Mouse (Mus musculus) lung, embryonic 14.5 days (tissue): Measurements from ENCODE around the gene Pmel. TPM values are rescaled to one million over a fixed set of nuclear protein-coding genes. Genes with fewer than 3 reads are reported as not detected.
A peak's percentile ranks its signal among the peaks of the same experiment; 100 is the strongest.

Experiments used
- ATAC-seq: fragments of 200-750 bp; cut with Nextera tagmentation; 2 replicates; pipeline ENCODE4 v1.8.0; 2017; ENCODE audit warnings: mild to moderate bottlenecking, moderate TSS enrichment, moderate library complexity; ENCODE audit not compliant: insufficient read depth
- DNase-seq: peaks from one replicate; pipeline ENCODE4 v3.0.0-alpha.2; 2015
- H3K27ac ChIP-seq: fragments of 300-500 bp; sonication (generic); 2 replicates; pipeline ENCODE4 v1.5.1; 2014; ENCODE audit warnings: low read depth, mild to moderate bottlenecking, moderate library complexity
- H3K27me3 ChIP-seq: fragments of 300-500 bp; sonication (generic); 2 replicates; pipeline ENCODE4 v1.6.1; 2014; ENCODE audit warnings: low read length, control low read depth; ENCODE audit not compliant: insufficient read depth
- H3K36me3 ChIP-seq: fragments of 300-500 bp; sonication (generic); 2 replicates; pipeline ENCODE4 v1.6.1; 2014; ENCODE audit warnings: control low read depth; ENCODE audit not compliant: insufficient read depth
- H3K4me1 ChIP-seq: fragments of 300-500 bp; sonication (generic); 2 replicates; pipeline ENCODE4 v1.6.1; 2014; ENCODE audit warnings: antibody characterized with exemption, control low read depth; ENCODE audit not compliant: insufficient read depth
- H3K4me2 ChIP-seq: fragments of 300-500 bp; sonication (generic); 2 replicates; pipeline ENCODE4 v1.6.1; 2014; ENCODE audit warnings: mild to moderate bottlenecking
- H3K4me3 ChIP-seq: fragments of 300-500 bp; sonication (generic); 2 replicates; pipeline ENCODE4 v1.5.1; 2014; ENCODE audit warnings: low read depth, low read length
- H3K9ac ChIP-seq: fragments of 300-500 bp; sonication (generic); 2 replicates; pipeline ENCODE4 v1.6.1; 2014
- H3K9me3 ChIP-seq: fragments of 300-500 bp; sonication (generic); 2 replicates; pipeline ENCODE4 v1.6.1; 2016; ENCODE audit warnings: low read depth, low read length, control low read depth
- CTCF ChIP-seq: IDR thresholded peaks from 2 replicates; pipeline ENCODE4 v1.5.1; 2016; ENCODE audit warnings: antibody characterized with exemption, low read depth
- WGBS: fragments of 180-500 bp; shearing (Covaris S2); extraction: QIAGEN DNeasy Blood & Tissue Kit; methylation state at CpG from one replicate; pipeline ENCODE4 v1.1.7; 2014; 5-methylcytosine and 5-hydroxymethylcytosine counted together
- polyA plus RNA-seq: library from polyadenylated mRNA; unstranded; fragments of >200 nt; fragmentation: Nextera tagmentation; extraction: Ambion mirVana; gene quantifications from 2 replicates; pipeline ENCODE4 v1.2.1, GENCODE M21; 2014

Gene Pmel
- polyA plus RNA-seq, 1 experiment from 2014 or later = 1.4 TPM

DNA sequence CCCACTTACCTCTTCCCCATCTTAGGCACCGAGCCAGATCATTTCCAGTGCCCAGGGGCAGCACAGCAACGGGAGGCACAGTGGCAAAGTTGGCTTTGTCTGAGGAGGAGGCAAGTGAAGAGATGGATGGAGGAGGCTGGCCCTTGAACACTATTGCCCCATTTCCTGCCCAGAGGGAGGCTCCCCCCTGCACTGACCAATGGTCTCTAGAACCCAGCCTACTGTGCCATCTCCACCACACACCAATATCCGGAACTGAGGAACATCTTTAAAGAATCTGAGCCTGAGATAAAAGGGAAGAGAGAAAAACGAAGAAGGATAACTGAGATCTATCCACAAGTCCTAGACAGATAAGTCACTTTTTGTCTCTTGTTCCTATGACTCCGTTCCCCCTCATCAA lies 24.1 kb downstream of the Pmel start:
- no peak overlapping the region for H3K27ac ChIP-seq
- H3K4me2 ChIP-seq = no peak overlapping the region
- no peaks in the 10 kb centered on the region for H3K9me3 ChIP-seq
- 78% methylated on average over 5 of the region's 5 CpGs for WGBS
- no peaks in the 10 kb centered on the region for H3K27me3 ChIP-seq
- no peak for DNase-seq
- TF ChIP-seq CTCF = no peak
- H3K36me3 ChIP-seq = no peaks in the 10 kb centered on the region
- H3K9ac ChIP-seq = no peak overlapping the region
- H3K4me1 ChIP-seq = no peaks in the 10 kb centered on the region
- no peak overlapping the region for H3K4me3 ChIP-seq
- no peak for ATAC-seq

DNA sequence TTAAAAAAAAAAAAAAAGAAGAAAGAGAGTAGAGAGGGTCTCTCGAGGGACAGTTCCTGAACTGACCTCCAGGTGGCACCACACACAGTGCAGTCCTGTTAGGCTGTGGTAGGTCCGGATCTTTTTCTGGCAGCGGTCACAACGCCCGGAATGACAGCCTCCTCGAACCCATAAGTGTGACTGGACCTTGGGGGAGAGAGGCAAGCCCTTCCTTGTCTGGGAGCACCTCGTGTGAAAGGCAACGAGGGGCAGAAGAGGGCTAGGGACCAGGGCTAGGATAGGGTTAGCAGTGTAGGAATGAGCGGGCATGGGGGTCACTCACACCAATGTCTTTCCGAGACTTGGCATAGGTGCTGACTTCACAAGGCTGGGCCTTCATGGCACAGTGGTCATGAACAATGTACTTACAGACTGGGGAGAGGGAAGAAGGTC lies 27.0 kb downstream of the Pmel start:
- peak; percentile 88 for TF ChIP-seq CTCF
- 19% methylated on average over 10 of the region's 10 CpGs for WGBS
- no peak overlapping the region for H3K4me3 ChIP-seq
- no peaks in the 10 kb centered on the region for H3K9me3 ChIP-seq
- ATAC-seq (peak; percentile 74), DNase-seq (peak; percentile 92)
- H3K4me2 ChIP-seq = 0 out of 2 replicates have a peak overlapping the region, but pooled peaks have one; percentile 20
- no peak overlapping the region for H3K9ac ChIP-seq
- H3K36me3 ChIP-seq = no peaks in the 10 kb centered on the region
- H3K27me3 ChIP-seq = no peaks in the 10 kb centered on the region
- no peaks in the 10 kb centered on the region for H3K4me1 ChIP-seq
- no peak overlapping the region for H3K27ac ChIP-seq

DNA sequence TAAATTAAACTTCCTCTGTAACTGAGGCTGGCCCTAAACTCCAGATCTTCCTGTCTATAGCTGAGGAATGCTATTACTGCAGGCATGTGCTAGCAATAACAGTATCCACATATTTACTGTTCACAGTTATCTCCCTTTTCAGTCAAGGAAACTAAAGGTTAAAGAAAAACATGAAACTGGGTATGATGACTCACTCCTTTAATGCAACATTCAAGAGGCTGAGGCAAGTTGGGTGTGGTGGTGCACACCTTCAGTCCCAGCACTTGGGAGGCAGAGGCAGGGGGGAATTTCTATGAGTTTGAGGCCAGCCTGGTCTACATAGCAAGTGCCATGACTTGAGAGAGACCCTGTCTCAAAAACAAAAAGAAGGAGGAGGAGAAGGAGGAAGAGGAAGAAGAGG lies 28.0 kb downstream of the Pmel start:
- no peaks in the 10 kb centered on the region for H3K4me1 ChIP-seq
- no peak for ATAC-seq
- no peaks in the 10 kb centered on the region for H3K36me3 ChIP-seq
- no peaks in the 10 kb centered on the region for H3K27me3 ChIP-seq
- no peaks in the 10 kb centered on the region for H3K9me3 ChIP-seq
- no peak for DNase-seq
- no peak overlapping the region for H3K9ac ChIP-seq
- H3K4me2 ChIP-seq = no peak overlapping the region
- no peak for TF ChIP-seq CTCF
- no peak overlapping the region for H3K27ac ChIP-seq
- H3K4me3 ChIP-seq = no peak overlapping the region

DNA sequence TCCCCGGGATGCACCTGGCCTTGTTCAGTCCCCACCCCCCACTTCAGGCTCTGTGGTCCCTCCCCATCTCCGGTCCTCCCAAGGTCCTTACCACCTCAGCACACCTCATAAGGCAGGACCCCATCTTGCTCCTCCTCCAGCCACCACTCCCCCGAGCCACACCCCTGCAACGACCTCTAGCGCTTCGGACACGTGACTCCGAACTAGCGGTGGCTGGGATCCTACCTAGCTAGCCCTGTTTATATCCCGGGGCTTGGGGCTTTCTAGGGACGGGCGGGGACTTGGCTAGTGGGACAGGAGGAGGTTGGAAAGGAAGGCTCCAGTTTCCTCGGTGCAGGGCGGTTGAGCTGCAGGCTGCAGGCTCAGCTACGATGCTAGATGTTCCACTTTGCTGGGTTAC lies 33.4 kb downstream of the Pmel start:
- no peak overlapping the region for H3K9ac ChIP-seq

DNA sequence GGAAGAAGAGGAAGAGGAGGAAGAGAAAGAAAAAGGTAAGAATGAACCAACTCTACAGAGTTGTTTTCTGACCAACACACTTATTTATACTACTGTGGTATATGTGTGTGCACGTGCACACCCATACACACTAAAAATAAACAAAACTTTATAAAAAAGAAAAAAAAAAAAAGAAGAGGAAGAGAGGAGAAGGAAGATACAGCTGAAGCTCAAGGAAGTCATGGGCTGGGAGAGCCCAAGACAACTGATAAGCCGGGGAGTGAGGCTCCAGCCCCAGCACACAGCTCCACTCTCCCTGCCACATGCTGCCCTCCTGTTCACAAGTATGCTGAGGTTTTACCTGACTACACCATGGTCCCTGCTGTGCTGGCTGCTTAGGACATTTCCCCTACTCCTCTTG lies 36.3 kb downstream of the Pmel start:
- Histone ChIP-seq H3K27me3 (peaks cover 7% of the 10 kb centered on the region; the same call in 1 of the 2 replicates), H3K36me3 (no peaks in the 10 kb centered on the region), H3K9ac (no peak overlapping the region), H3K4me3 (no peak overlapping the region), H3K4me2 (no peak overlapping the region), H3K27ac (no peak overlapping the region), H3K9me3 (no peaks in the 10 kb centered on the region), H3K4me1 (peaks cover 5% of the 10 kb centered on the region; the same call in 1 of the 2 replicates)
- ATAC-seq (no peak), DNase-seq (no peak)
- WGBS = 48% methylated on average over 2 of the region's 2 CpGs
- no peak for TF ChIP-seq CTCF

More for the DNA sequence above, 33.4 kb downstream of the Pmel start:
- peak; percentile 45; the same call in 1 of the 2 replicates for ATAC-seq
- no peak for DNase-seq
- Histone ChIP-seq H3K4me1 (no peaks in the 10 kb centered on the region), H3K4me3 (no peak overlapping the region), H3K4me2 (peak overlapping the region; percentile 49), H3K9me3 (no peaks in the 10 kb centered on the region), H3K27me3 (peaks cover 5% of the 10 kb centered on the region; the same call in 1 of the 2 replicates), H3K27ac (no peak overlapping the region), H3K36me3 (no peaks in the 10 kb centered on the region)
- 2% methylated on average over 15 of the region's 15 CpGs for WGBS
- TF ChIP-seq CTCF = no peak

DNA sequence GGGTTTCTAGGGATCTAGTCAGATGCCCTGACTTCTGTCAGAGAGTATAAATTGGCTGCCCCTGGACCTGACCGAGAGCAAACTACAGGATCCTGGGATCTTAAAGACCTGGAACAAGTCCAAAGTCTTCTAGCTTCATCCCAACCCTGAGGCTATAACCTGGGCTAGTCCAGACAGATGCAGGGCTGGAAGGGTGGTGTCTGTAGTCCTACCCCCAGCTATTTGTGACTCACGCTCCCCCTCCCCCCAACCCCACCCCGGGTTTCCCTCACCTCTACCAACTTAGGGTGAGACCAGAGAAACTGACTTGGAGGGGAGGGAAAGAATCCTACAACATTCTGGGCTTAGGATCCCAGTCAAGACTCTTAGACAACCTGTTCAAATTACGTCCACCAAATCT lies 38.6 kb downstream of the Pmel start:
- no peak overlapping the region for H3K9ac ChIP-seq
- H3K4me3 ChIP-seq = peak overlapping the region; percentile 61; the same call in 1 of the 2 replicates
- 23% methylated on average over 4 of the region's 4 CpGs for WGBS
- H3K27me3 ChIP-seq = peaks cover 7% of the 10 kb centered on the region; the same call in 1 of the 2 replicates
- peak overlapping the region; percentile 82 for H3K4me2 ChIP-seq
- no peak for ATAC-seq
- no peaks in the 10 kb centered on the region for H3K36me3 ChIP-seq
- no peak for DNase-seq
- H3K4me1 ChIP-seq = peaks cover 8% of the 10 kb centered on the region; the same call in 1 of the 2 replicates
- no peak overlapping the region for H3K27ac ChIP-seq
- no peak for TF ChIP-seq CTCF
- H3K9me3 ChIP-seq = no peaks in the 10 kb centered on the region

DNA sequence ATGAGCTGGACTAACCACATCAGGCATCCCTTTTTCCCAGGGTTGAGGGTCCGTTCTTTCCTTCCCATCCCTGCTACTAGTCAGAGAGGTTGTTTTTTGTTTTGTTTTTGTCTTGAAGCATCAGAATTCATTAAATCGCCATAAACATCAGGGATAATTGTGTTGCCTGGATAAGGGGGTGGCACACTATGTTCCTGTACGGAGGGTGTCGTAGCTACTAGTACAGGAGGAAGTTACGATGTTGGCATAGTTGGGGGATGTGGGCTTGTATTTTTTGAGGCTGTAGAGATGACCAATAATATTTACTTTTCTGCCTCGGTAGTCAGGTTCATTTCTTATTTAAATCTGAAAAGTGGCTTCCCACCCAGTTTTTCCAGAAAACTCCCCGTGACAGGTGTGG lies 39.2 kb downstream of the Pmel start:
- ATAC-seq (no peak), DNase-seq (peak; percentile 9)
- peaks cover 7% of the 10 kb centered on the region; the same call in 1 of the 2 replicates for H3K27me3 ChIP-seq
- peak overlapping the region; percentile 70 for H3K9ac ChIP-seq
- WGBS = 4% methylated on average over 7 of the region's 7 CpGs
- no peak for TF ChIP-seq CTCF
- peak overlapping the region; percentile 61 for H3K4me3 ChIP-seq
- no peaks in the 10 kb centered on the region for H3K9me3 ChIP-seq
- no peaks in the 10 kb centered on the region for H3K36me3 ChIP-seq
- peaks cover 8% of the 10 kb centered on the region; the same call in 1 of the 2 replicates for H3K4me1 ChIP-seq
- H3K27ac ChIP-seq = no peak overlapping the region
- H3K4me2 ChIP-seq = peak overlapping the region; percentile 82
